Mouse (Mus musculus) embryonic fibroblast, embryonic 13.5 days (primary cell): ENCODE measurements around the gene Col5a1. TPM values are rescaled to one million over a fixed set of nuclear protein-coding genes. Genes with fewer than 3 reads are reported as not detected.

Experiments
- H3K27ac ChIP-seq: 2 replicates; pipeline ENCODE4 v1.5.1; 2012; ENCODE audit warnings: low read length, control low read depth, inconsistent platforms; ENCODE audit not compliant: insufficient read depth
- H3K4me1 ChIP-seq: 2 replicates; pipeline ENCODE4 v1.6.1; 2011; ENCODE audit warnings: low read length; ENCODE audit not compliant: control insufficient read depth, insufficient read depth
- H3K4me3 ChIP-seq: 2 replicates; pipeline ENCODE4 v1.5.1; 2011; ENCODE audit warnings: mild to moderate bottlenecking, control low read depth, low read length; ENCODE audit not compliant: insufficient read depth
- CTCF ChIP-seq: IDR thresholded peaks from 2 replicates; pipeline ENCODE4 v1.5.1; 2011; ENCODE audit warnings: mild to moderate bottlenecking, control low read depth, low read length, moderate library complexity, borderline replicate concordance; ENCODE audit not compliant: insufficient read depth
- POLR2A ChIP-seq: IDR thresholded peaks from 2 replicates; pipeline ENCODE4 v1.6.1; 2011; ENCODE audit warnings: low read depth, mild to moderate bottlenecking, control low read depth, low read length, moderate library complexity
- polyA plus RNA-seq: library from polyadenylated mRNA; stranded (reverse); fragments of >200 nt; gene quantifications from 2 replicates; pipeline ENCODE4 v1.2.4, GENCODE M21; 2011; ENCODE audit warnings: low read depth; ENCODE audit not compliant: missing spikeins, insufficient read length

Gene Col5a1
- polyA plus RNA-seq, 1 experiment, result 997 TPM

GRCm38 (mm10) chr2:28005187-28005586 is 119.0 kb downstream of the Col5a1 start:
- Histone ChIP-seq H3K4me3 (no peak overlapping the region), H3K4me1 (no peaks in the 10 kb centered on the region), H3K27ac (no peak overlapping the region)
- TF ChIP-seq CTCF (no peak), POLR2A (no peak)

- Histone ChIP-seq H3K4me1 (no peaks in the 10 kb centered on the region), H3K27ac (0 out of 2 replicates have a peak overlapping the region, but pooled peaks have one; percentile 3), H3K4me3 (no peak overlapping the region)
- no peak for TF ChIP-seq POLR2A
- no peak for TF ChIP-seq CTCF
These were observed 122.0 kb downstream of the Col5a1 start for GRCm38 (mm10) chr2:28008261-28008660.

GRCm38 (mm10) chr2:28012367-28012766 is 126.1 kb downstream of the Col5a1 start:
- Histone ChIP-seq H3K4me1 (no peaks in the 10 kb centered on the region), H3K4me3 (no peak overlapping the region), H3K27ac (0 out of 2 replicates have a peak overlapping the region, but pooled peaks have one; percentile 7)
- TF ChIP-seq CTCF, result no peak
- no peak for TF ChIP-seq POLR2A

- Histone ChIP-seq H3K4me1 (no peaks in the 10 kb centered on the region), H3K4me3 (no peak overlapping the region), H3K27ac (peak overlapping the region; percentile 18; the same call in 1 of the 2 replicates)
- TF ChIP-seq POLR2A, result no peak
- TF ChIP-seq CTCF, result no peak
These were observed 128.6 kb downstream of the Col5a1 start for GRCm38 (mm10) chr2:28014778-28015177.

GRCm38 (mm10) chr2:28024416-28024815 is 138.2 kb downstream of the Col5a1 start:
- no peak overlapping the region for H3K4me3 ChIP-seq
- TF ChIP-seq POLR2A, result no peak
- TF ChIP-seq CTCF, result no peak
- no peak overlapping the region for H3K27ac ChIP-seq
- H3K4me1 ChIP-seq, result no peaks in the 10 kb centered on the region

DNA sequence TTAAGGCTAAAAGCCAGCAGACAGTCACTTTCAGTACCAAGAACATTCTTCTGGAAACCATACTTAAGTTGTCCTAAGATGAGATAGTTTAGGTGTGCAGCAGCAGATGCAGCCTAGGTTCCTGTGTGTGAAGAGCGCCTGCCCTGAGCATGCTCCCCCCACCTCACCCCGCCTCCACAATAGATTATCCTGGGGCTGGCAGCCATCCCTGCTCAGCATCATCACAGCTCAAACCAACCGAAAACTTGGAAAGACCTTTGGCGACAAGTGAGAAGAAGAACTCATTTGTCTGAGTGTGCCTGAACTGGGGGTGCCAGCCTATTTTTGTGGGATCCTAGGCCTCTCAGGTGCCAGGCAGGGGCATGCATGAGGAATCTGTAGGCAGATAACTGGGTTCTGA is 139.6 kb downstream of the Col5a1 start:
- TF ChIP-seq POLR2A, result no peak
- Histone ChIP-seq H3K4me1 (no peaks in the 10 kb centered on the region), H3K27ac (no peak overlapping the region), H3K4me3 (no peak overlapping the region)

DNA sequence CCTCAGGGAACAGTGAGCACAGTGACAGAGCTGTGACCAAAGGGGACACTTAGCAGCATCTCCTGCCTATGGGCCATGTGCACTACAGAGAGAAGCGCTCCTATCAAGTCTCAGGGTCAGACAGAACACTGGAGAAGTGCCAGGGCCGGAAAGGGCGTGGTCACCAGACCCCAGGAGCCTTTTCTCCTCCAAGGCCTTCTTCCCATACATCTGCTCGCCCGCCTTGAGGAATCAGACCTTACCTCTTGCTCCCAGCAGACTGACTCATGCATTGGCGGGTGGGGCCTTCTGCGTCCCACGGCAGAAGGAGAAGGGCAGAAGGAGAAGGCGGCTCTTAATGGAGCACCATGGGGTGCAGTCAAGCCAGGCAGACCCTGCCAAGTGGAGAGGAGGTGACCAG is 145.6 kb downstream of the Col5a1 start:
- H3K4me1 ChIP-seq, result no peaks in the 10 kb centered on the region
- no peak overlapping the region for H3K4me3 ChIP-seq
- TF ChIP-seq POLR2A, result no peak
- TF ChIP-seq CTCF, result no peak
- peak overlapping the region; percentile 11; the same call in 1 of the 2 replicates for H3K27ac ChIP-seq

GRCm38 (mm10) chr2:28032469-28032868 is 146.2 kb downstream of the Col5a1 start:
- no peak for TF ChIP-seq POLR2A
- no peak for TF ChIP-seq CTCF
- H3K27ac ChIP-seq, result no peak overlapping the region
- no peaks in the 10 kb centered on the region for H3K4me1 ChIP-seq
- no peak overlapping the region for H3K4me3 ChIP-seq

DNA sequence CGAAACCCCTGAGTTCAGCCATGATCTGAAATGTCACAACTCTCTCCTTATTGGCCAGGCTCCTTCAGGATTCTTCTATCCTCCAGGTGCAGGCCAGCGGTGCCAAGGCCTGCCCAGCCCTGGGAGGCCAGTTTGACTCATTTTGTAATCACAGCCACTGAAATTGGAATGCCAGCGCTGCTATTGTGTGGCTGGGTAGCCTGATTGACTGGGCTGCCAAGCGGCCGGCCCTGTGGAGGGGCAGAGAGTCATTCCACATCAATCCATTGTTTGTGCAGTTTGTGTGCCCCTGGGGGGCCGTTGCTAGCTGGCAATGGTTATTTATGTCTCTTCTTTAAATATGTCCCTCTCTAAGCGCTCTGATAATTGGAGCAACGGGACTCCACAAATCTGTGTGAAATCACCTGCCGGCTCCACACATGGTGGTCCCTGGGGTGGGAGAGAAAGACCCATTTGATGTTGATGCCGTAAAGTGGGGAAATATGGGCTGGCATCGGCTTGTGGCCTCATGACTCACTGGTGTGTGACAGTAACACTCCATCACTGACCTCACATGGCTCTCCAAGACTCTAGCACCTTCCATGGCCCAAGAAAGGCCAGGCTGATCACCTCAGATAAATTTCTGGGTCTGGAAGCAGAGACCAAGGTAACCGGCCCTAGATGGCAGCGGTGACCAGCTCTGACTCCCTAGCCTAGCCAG is 147.9 kb downstream of the Col5a1 start:
- Histone ChIP-seq H3K27ac (no peak overlapping the region), H3K4me1 (no peaks in the 10 kb centered on the region), H3K4me3 (no peak overlapping the region)
- no peak for TF ChIP-seq POLR2A
- no peak for TF ChIP-seq CTCF

DNA sequence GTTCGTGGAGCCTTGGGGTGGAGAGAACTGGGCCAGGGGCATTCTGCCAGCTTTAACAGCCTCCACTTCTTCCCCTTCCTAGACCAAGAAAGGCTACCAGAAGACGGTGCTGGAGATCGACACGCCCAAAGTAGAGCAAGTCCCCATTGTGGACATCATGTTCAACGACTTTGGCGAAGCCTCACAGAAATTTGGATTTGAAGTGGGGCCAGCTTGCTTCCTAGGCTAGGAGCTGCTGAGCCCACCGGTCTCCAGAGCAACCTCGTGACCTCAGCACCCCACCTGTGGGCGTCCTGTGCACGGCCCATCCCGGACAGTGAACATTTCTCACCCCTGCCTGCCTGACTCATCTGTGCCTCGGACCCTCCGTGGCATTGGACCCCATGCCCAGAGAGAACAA is 150.6 kb downstream of the Col5a1 start:
- H3K4me3 ChIP-seq, result no peak overlapping the region
- no peak for TF ChIP-seq CTCF
- no peak for TF ChIP-seq POLR2A
- no peaks in the 10 kb centered on the region for H3K4me1 ChIP-seq
- H3K27ac ChIP-seq, result no peak overlapping the region
